Mouse (Mus musculus) heart, adult 18-20 months (tissue): ENCODE results near the gene Atad2b. TPM values are rescaled to one million over a fixed set of nuclear protein-coding genes. Genes with fewer than 3 reads are reported as not detected.
"Not testable (repeated sequence)": the region's sequence is repeated elsewhere in the genome, so short reads cannot be mapped to it uniquely, and the experiment has no call there.

Source experiments
- DNase-seq, 2 experiments: peaks; one replicate each; pipeline ENCODE4 v3.0.0; 2021 to 2022; ENCODE audit warnings: mixed read lengths in 1 of 2
- long read RNA-seq, 2 experiments: library from polyadenylated mRNA; stranded (forward); transcript quantifications; one replicate each; pipeline ENCODE4 v2.0.0; 2021
- total RNA-seq, 2 experiments: library from RNA; stranded (reverse); gene quantifications; 2 replicates each; pipeline ENCODE4 v1.2.3; 2021

The Atad2b gene
- total RNA-seq = 10 to 100 TPM; 11.6 to 12.4 TPM
- long read RNA-seq, experiment 1, partial matches to known transcripts = 0 of 1 reads
- long read RNA-seq, experiment 1, other reads (novel, unspliced or antisense) = 1 of 1 reads
- long read RNA-seq, experiment 2 = 0 reads

DNA sequence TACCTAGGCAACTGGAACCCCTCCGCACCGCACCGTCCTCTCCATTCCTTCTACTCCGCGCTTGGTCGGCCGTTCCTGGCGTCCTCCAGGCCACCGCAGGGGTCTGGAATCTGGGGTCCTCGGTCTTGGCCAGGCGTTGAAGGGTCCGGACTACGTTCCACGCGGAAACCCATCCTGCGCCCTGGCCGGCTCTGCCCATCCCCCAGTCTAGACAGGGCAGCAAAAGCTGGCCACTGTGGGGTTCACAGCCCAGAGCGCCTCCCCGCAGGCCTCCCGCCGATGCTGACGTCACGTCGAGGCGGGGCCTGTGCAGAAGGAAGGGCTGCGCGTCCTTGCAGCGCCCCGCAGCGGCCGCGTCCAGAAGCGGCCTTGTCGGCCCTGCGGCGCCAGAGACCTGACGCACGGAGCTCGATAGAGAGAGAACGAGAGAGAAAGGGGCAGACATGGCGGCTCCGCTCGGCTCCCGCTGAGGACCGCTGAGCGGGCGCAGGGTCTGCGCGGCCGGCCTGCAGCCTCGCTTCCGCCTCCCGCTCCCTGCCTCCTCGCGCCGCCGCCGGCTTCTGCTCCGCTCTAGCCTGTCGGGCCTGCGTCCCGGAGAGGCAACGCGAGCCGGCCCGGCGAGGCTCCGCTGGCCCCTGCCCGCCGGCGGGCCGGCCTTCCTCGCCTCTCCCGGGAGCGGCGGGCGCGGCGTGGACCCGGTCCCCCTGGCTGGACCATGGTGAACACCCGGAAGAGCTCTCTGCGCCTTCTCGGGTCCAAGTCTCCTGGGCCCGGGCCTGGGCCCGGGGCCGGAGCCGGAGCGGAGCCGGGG is at the start of gene Atad2b:
TSS of gene Atad2b (plus strand) at position 360 of the 811 bp plus-strand sequence.
- peak; percentile 97 to 98 for DNase-seq

GRCm38 (mm10) chr12:4868924-4869323 is 48.2 kb upstream of the Atad2b start:
- no peak for DNase-seq

DNA sequence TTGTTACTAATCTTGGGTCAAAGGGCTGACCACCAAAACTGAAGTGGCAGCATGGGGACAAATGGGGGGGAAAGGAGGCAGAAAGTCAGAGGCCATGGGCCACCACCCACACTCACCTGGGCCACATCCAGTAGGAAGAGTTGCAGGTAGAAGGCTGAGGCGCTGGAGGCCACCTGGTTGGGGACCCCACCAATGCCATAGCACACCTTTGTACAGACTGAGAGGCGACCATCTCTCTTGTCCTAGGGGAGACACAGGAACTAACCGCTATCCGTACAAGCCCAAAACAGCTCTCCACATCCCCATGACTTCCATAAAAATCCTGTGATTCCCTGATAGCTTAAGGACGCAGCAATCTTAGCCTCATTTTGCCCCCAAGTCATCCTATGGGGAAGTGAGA is 45.9 kb upstream of the Atad2b start:
- DNase-seq = no peak

GRCm38 (mm10) chr12:4872273-4872672 is 44.9 kb upstream of the Atad2b start:
- DNase-seq = no peak

- DNase-seq = no peak
Measured at GRCm38 (mm10) chr12:4872983-4873477, 44.1 kb upstream of the Atad2b start.

- DNase-seq = no peak
Measured at GRCm38 (mm10) chr12:4873531-4873930, 43.6 kb upstream of the Atad2b start.

- peak; percentile 71 to 77 for DNase-seq
Measured at GRCm38 (mm10) chr12:4874161-4874927, 42.8 kb upstream of the Atad2b start, which contains the start of gene Mfsd2b. Mfsd2b (minus strand) TSS chr12:4874359.

DNA sequence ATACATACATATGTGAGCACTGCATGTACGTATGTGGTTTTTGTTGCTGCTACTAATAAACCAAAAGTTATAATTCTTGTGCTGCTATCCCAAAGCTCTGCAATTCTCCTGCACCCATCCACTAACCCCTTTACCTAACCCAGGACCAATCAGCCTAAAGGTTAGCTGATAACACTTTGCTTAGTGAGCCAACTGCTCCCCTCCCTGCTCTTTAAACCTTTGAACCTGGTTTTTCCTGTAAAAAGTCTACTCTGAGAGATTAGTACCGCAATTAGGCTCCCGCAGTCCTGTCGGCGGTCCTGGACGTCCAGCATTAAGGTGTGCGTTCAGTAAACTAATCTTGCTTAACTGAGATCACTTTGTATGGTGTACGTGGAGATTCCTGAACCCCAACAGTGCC is 41.5 kb upstream of the Atad2b start:
- no peak for DNase-seq

GRCm38 (mm10) chr12:4878296-4878783 is 38.8 kb upstream of the Atad2b start:
- no peak for DNase-seq

- DNase-seq = peak; percentile 9 to 26
Measured at GRCm38 (mm10) chr12:4879048-4879447, 38.1 kb upstream of the Atad2b start.

DNA sequence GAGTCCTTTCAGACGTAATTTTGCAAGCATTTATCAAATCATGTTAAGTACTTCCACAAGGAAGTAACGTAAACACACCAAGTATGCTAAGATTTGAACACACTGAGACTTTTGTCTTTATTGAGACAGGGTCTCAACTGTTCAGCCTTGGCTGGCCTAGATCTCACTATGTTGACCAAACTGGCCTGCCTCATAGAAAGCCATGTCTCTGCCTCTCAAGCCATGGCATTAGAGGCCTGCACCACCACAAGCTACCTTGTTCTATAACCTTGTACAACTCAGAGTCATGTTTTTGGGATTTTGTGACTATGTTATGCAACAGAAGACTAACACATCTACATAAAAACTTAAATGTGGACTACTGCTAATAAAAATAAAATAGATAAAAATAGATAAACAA is 35.1 kb upstream of the Atad2b start:
- DNase-seq = no peak

DNA sequence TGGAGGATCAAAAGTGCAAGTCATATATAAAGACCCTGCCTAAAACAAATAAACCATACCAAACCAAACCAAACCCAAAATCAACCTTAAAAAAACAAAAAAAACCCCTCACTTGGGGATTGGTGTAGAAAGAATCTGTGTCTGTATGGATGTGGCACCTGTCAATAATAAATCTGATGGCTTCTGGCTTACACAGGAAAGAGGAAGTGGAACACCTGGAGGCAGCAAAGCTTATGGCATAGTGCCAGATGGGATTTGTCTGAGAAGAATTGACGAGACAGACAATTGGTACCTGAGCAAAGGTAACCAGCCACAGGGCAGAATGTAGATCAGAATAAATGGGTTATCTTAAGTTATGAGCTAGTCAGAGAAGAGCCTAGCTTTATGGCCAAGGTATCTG is 32.1 kb upstream of the Atad2b start:
- DNase-seq = no peak

DNA sequence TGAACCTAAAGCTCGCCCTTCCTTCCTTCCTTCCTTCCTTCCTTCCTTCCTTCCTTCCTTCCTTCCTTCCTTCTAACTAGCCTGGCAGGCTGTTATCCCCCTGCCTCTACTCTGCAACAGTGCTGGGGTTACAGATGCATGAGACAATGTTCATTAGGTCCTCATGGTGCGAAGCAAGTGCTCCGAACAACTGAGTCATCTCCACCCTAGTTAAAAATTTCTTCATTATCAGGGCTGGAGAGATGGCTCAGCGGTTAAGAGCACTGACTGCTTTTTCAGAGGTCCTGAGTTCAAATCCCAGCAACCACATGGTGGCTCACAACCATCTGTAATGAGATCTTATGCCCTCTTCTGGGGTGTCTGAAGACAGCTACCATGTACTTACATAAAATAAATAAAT is 30.6 kb upstream of the Atad2b start:
- DNase-seq = not testable (repeated sequence)

DNA sequence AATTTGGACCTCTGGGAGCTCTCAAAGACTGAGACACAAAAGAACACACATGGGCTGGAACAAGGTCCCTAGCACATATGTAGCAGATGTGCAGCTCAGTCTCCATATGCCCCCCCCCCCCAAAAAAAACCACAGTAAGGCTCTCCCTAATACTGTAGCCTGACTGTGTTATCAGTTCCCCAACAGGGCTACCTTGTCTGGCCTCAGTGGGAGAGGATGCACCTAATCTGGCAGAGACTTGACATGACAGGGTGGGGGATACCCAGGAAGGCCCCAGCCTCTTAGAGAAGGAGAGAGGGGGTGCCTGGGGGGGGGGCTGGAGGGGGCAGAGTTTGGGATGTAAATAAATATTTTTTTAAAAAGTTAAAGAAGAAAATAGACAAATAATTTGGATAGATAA is 28.4 kb upstream of the Atad2b start:
- DNase-seq = no peak

GRCm38 (mm10) chr12:4889251-4889650 is 27.9 kb upstream of the Atad2b start:
- no peak for DNase-seq

DNA sequence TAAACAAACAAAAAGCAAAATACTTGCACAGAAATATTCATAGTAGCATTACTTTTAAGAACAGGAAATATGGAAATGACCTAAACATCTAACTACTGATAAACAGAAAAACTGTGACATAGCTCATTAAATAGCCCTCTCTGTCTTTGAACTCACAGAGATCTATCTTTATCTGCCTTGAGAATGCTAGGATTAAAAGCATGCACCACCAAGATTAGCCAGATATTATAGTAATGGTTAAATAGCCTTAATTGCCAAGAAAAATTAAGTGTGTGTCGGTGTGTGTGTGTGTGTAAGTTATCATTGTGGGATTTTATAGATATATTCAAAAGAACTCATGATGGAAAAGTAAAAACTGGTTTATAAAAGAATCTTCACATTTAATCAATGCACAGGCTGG is 27.3 kb upstream of the Atad2b start:
- no peak for DNase-seq

GRCm38 (mm10) chr12:4898024-4898423 is 19.1 kb upstream of the Atad2b start:
- DNase-seq = no peak

DNA sequence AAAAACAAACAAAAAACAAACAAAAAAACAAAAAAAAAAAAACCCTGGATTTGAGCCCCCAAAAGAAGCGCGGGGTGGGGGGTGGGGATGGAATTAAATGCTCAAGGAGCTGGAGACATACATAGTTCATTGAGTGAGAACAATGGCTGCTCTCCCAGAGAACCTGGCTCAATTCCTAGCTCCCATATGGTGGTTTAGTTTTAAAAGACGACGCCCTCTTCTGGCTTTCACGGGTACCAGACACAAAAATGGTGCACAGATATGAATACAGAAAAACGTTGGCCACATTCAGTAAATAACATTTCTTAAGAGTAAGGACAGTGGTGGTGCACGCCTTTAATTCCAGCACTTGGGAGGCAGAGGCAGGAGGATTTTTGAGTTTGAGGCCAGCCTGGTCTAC is 11.2 kb upstream of the Atad2b start:
- no peak for DNase-seq

GRCm38 (mm10) chr12:4906476-4906875 is 10.7 kb upstream of the Atad2b start:
- DNase-seq = no peak

DNA sequence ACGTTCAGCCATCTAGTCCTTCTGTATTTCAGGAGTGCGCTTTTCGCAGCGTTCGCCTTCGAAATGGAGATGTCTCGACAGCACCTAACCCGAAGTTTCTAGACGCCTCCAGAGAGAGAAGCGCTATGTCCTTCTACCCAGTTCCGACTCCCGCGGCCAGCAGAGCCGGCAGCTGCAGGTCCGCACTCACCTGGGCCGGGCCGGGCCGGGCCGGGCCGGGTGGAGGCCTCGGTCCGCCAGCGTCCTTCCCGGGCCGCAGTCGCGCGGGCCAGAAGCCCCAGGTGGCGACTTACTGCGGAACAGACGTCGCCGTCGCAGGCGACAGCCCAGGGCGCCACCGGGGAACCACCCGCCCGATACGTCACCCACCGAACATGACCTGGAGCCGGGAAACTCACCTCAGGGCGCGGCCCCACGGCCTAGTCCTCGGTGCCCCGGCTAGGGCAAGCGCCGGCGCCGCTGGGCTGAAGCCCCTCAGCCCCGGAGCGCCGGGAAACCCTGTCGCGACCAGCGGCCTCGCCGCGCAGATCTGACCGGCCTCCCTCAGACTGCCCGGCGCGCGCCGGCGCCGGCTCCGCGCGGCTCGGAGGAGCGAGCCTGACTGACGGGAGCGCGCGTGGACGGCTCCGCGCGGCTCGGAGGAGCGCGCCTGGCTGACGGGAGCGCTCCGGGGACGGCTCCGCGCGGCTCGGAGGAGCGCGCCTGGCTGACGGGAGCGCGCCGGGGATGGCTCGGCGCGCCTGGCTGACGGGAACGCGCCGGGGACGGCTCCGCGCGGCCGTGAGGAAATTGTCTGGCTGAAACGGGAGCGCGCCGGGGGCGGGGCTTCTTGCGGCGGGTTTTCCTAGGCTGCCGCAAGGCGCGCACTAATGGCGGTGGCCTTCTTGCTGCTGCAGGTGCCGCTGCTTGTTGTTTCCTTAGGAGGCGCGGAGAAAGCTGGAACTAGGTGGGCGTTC is 9.9 kb upstream of the Atad2b start, which contains the start of gene Ubxn2a:
TSS of gene Ubxn2a (minus strand) at position 755 of the 956 bp plus-strand sequence.
- peak; percentile 95 to 96 for DNase-seq

DNA sequence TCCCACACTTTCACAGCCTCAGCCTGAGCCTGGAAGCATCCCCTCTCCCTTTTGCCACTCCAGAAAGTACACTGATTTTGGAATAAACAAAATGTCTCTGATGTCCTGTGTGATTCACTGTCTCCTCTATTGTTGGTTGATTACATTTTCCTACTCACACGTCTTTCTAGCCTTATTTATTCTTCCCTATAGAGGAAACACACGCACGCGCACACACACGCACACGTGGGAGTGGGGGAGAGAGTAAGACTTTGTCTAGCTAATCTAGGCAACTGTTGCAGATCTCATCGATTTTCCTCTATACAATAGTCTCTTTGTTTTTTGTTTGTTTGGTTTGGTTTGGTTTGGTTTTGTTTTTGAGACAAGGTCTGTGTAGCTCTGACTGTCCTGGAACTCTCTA is 8.8 kb upstream of the Atad2b start:
- no peak for DNase-seq
